Mouse (Mus musculus): ENCODE results near the gene Ccdc194. TPM values are rescaled to one million over a fixed set of nuclear protein-coding genes. Genes with fewer than 3 reads are reported as not detected.

Ccdc194 gene
- total RNA-seq, 2 experiments from 2014 or later: not detected

GRCm38 (mm10) chr8:71509316-71509715, 16.2 kb downstream of the Ccdc194 start:
- DNase-seq: peak; percentile 27

- DNase-seq: peak; percentile 84
Measured at GRCm38 (mm10) chr8:71507589-71508104, 17.9 kb downstream of the Ccdc194 start.

- peak; percentile 59 for DNase-seq
Measured at GRCm38 (mm10) chr8:71505979-71506378, 19.5 kb downstream of the Ccdc194 start.

GRCm38 (mm10) chr8:71505326-71505725, 20.2 kb downstream of the Ccdc194 start:
- no peak for DNase-seq

GRCm38 (mm10) chr8:71504349-71504748, 21.2 kb downstream of the Ccdc194 start:
- DNase-seq: no peak

- peak; percentile 8 for DNase-seq
Measured at GRCm38 (mm10) chr8:71498816-71499690, 26.5 kb downstream of the Ccdc194 start.

GRCm38 (mm10) chr8:71497881-71498501, 27.5 kb downstream of the Ccdc194 start:
- DNase-seq: peak; percentile 12

- no peak for DNase-seq
Measured at GRCm38 (mm10) chr8:71497077-71497645, 28.4 kb downstream of the Ccdc194 start.

- peak; percentile 87 for DNase-seq
Measured at GRCm38 (mm10) chr8:71496481-71496880, 29.0 kb downstream of the Ccdc194 start.

GRCm38 (mm10) chr8:71495811-71496210, 29.7 kb downstream of the Ccdc194 start:
- DNase-seq: no peak

- peak; percentile 76 for DNase-seq
Measured at GRCm38 (mm10) chr8:71495039-71495438, 30.5 kb downstream of the Ccdc194 start.

- DNase-seq: peak; percentile 86
Measured at GRCm38 (mm10) chr8:71488454-71488853, 37.1 kb downstream of the Ccdc194 start.

GRCm38 (mm10) chr8:71487691-71488445, 37.6 kb downstream of the Ccdc194 start, which contains the start of gene Gtpbp3:
Gtpbp3 (plus strand) TSS chr8:71488103.
- peak; percentile 83 for DNase-seq

GRCm38 (mm10) chr8:71486136-71486529, 39.4 kb downstream of the Ccdc194 start:
- no peak for DNase-seq

GRCm38 (mm10) chr8:71485142-71486135, 40.1 kb downstream of the Ccdc194 start, which contains the start of gene Ano8:
Ano8 (minus strand) TSS chr8:71485963.
- peak; percentile 86 for DNase-seq

GRCm38 (mm10) chr8:71484736-71485135, 40.8 kb downstream of the Ccdc194 start:
- DNase-seq: no peak

GRCm38 (mm10) chr8:71483932-71484331, 41.6 kb downstream of the Ccdc194 start:
- DNase-seq: no peak

GRCm38 (mm10) chr8:71478943-71479342, 46.6 kb downstream of the Ccdc194 start:
- DNase-seq: no peak

GRCm38 (mm10) chr8:71477196-71477845, 48.2 kb downstream of the Ccdc194 start:
- no peak for DNase-seq

Data from gastrocnemius, postnatal 25 days (tissue).